Mouse (Mus musculus): ENCODE measurements at regions not wholly inside any gene's neighbourhood (a gene's known extent, or its start where the extent isn't known, plus 50 kb on each side); places are given as distances from the start of the nearest gene placed in this dataset.

DNA sequence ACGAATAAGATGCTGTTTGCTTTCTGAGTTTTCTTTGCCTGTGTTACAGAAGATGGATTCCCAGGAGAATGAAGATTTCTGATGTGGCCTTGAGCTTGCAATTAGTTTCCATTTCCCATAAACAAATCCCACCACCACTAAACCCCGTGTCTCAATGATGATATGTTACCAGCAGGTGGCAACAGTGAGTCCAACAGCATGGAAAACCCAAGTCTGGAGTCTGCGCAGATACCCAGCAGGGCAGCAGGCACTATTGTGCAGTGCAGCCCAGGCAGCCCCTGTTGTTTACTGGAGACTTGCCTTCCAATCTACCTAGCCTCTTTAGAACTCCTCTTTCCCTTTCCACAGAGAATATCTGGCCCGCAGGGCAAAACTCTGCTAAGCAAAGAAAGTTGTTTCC, 62.7 kb downstream of the Bmp2 start:
- no peak overlapping the region for H3K27ac ChIP-seq (ENCODE audit: insufficient read depth, low read depth, low read length)
- TF ChIP-seq POLR2A (IDR thresholded peaks at IDR 0.05; ENCODE audit: borderline replicate concordance, low read depth, low read length) (no peak), CTCF (IDR thresholded peaks at IDR 0.05; ENCODE audit: low read depth, low read length) (0 out of 2 replicates have a peak, but pooled peaks have one; percentile 21)
- H3K4me1 ChIP-seq (ENCODE audit: control insufficient read depth, insufficient read depth, low read length) = no peaks in the 10 kb centered on the region
- no peak overlapping the region for H3K4me3 ChIP-seq (ENCODE audit: insufficient read depth, low read length)

DNA sequence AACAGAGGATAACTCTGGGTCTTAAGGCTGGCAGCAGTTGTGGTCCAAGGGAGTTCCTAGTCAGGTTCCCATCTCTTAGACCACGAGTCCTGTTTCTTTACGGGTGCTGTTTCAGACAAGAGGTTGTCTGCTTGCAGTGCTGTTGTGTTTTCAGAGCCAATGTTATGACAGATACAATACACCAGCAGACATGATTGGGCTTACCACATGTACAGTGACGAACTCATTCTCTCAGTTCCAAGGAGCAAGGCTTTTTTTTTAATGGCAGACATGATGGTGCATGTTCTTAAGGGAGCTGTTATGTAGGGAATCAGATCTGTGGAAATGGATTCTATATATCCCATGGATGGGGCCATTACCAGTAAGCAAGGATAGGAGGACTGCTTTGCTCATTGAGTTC, 63.3 kb downstream of the Bmp2 start:
- no peaks in the 10 kb centered on the region for H3K4me1 ChIP-seq (ENCODE audit: control insufficient read depth, insufficient read depth, low read length)

DNA sequence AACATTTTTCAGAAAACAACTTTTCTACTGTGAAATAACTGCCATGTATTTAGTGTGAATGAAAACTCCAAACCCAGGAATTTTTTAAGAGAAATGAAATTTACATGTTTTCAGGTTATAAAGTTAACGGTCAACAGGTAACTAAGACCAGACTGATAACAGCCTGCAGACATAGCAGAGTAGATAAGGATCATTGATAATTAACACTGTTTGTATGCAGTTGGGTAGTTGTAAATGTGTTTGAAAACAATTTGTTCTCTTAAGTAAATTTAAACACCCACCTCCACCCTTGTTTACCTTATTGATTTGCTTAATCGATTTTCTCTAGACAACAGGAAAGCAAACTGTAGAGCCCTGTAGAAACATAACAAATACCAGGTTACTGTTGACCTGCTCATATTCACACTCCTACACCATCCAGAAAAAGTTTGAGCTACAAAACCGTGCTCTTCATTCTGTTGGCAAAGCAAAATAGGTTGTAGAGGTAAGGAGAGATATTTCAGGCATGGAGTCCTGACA, 65.4 kb downstream of the Bmp2 start:
- no peak overlapping the region for H3K4me3 ChIP-seq (ENCODE audit: insufficient read depth, low read length)
- TF ChIP-seq CTCF (IDR thresholded peaks at IDR 0.05; ENCODE audit: low read depth, low read length) (no peak), POLR2A (IDR thresholded peaks at IDR 0.05; ENCODE audit: borderline replicate concordance, low read depth, low read length) (no peak)
- H3K27ac ChIP-seq (ENCODE audit: insufficient read depth, low read depth, low read length) = no peak overlapping the region
- no peaks in the 10 kb centered on the region for H3K4me1 ChIP-seq (ENCODE audit: control insufficient read depth, insufficient read depth, low read length)

More for the DNA sequence above, 63.3 kb downstream of the Bmp2 start:
- TF ChIP-seq POLR2A (IDR thresholded peaks at IDR 0.05; ENCODE audit: borderline replicate concordance, low read depth, low read length) (no peak), CTCF (IDR thresholded peaks at IDR 0.05; ENCODE audit: low read depth, low read length) (no peak)
- H3K27ac ChIP-seq (ENCODE audit: insufficient read depth, low read depth, low read length) = no peak overlapping the region
- H3K4me3 ChIP-seq (ENCODE audit: insufficient read depth, low read length) = no peak overlapping the region

DNA sequence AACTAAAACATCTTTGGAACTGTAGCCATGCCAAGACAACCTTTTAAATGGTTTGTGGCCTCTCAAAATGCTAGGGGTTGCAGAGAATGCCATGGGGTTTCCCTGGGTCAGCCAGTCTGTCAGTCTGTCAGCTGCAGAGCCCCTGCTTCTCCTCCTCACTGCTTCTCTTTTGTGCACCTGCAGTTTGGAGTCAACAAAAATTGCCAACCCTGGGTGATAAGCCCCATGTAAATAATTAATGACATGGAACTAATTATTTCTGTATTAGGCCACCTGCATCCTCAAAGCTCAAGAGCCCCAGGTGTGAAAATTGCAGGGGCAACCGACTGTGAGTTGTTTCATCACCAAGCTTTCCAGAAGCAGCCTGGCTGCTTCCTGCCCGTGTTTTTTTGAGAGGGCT, 70.6 kb downstream of the Bmp2 start:
- no peak overlapping the region for H3K4me3 ChIP-seq (ENCODE audit: insufficient read depth, low read length)
- no peak overlapping the region for H3K27ac ChIP-seq (ENCODE audit: insufficient read depth, low read depth, low read length)
- TF ChIP-seq CTCF (IDR thresholded peaks at IDR 0.05; ENCODE audit: low read depth, low read length) (no peak), POLR2A (IDR thresholded peaks at IDR 0.05; ENCODE audit: borderline replicate concordance, low read depth, low read length) (no peak)
- no peaks in the 10 kb centered on the region for H3K4me1 ChIP-seq (ENCODE audit: control insufficient read depth, insufficient read depth, low read length)

DNA sequence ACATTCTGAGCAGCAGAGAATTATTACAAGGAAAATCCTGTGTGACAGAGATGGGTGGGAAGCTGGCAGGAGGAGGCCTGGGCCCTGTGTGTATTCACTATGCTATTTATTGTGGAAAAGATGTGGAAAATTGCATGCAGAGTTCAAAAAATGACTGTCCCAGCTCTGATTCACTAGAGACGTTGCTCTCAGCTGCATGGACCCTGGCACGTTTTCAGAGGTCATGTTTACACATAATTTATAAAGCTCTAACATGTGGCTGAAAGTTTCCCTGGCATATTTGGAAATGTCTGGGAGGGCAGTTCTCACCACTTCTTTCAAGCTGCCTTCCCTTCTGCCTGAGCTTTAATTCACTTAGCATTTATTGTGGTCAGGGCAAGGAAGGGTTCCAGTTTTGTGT, 73.6 kb downstream of the Bmp2 start:
- H3K4me1 ChIP-seq (ENCODE audit: control insufficient read depth, insufficient read depth, low read length) = no peaks in the 10 kb centered on the region
- TF ChIP-seq CTCF (IDR thresholded peaks at IDR 0.05; ENCODE audit: low read depth, low read length) (no peak), POLR2A (IDR thresholded peaks at IDR 0.05; ENCODE audit: borderline replicate concordance, low read depth, low read length) (no peak)
- H3K4me3 ChIP-seq (ENCODE audit: insufficient read depth, low read length) = no peak overlapping the region
- no peak overlapping the region for H3K27ac ChIP-seq (ENCODE audit: insufficient read depth, low read depth, low read length)

DNA sequence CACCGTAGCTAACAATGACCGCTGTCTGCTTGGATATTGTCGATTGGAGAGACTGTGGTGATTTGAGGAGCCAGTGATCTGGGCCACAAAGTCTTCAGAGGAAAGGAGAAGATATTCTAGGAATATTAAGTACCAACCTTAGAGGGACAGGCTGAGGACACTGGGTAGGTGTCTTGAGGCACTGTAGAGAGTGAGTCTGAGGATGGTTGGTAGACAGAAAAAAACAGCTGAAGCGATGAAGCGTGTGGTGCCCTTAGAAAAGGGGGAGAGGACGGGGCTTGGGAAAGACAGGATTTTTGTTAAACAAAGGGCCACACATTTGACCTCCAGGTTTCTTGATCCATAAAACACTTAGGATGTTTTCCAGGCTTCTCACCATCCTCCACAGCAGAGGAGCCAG, 76.9 kb downstream of the Bmp2 start:
- Histone ChIP-seq H3K4me3 (ENCODE audit: insufficient read depth, low read length) (no peak overlapping the region), H3K27ac (ENCODE audit: insufficient read depth, low read depth, low read length) (no peak overlapping the region), H3K4me1 (ENCODE audit: control insufficient read depth, insufficient read depth, low read length) (no peaks in the 10 kb centered on the region)
- no peak for TF ChIP-seq POLR2A (IDR thresholded peaks at IDR 0.05; ENCODE audit: borderline replicate concordance, low read depth, low read length)
- no peak for TF ChIP-seq CTCF (IDR thresholded peaks at IDR 0.05; ENCODE audit: low read depth, low read length)

DNA sequence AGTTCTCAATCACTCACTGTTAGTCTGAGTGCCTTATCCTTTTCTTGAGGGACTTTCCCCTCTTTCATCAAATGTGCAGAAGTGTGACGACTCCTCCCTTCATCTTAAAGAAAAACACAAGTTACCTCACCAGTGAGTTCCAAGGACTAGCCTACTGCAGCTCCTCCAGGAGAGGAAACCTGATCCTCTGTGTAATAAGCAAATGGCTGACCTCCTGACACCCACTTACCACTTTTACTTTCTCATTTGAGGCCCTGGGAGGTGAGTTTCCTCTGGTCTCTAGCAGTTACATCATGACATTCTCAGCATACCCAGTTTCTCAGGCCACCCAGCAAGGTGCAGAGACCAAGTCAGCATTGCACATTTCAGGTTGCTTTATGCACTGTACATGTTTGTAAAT, 83.5 kb downstream of the Bmp2 start:
- no peak for TF ChIP-seq CTCF (IDR thresholded peaks at IDR 0.05; ENCODE audit: low read depth, low read length)
- no peak for TF ChIP-seq POLR2A (IDR thresholded peaks at IDR 0.05; ENCODE audit: borderline replicate concordance, low read depth, low read length)
- no peak overlapping the region for H3K27ac ChIP-seq (ENCODE audit: insufficient read depth, low read depth, low read length)
- H3K4me1 ChIP-seq (ENCODE audit: control insufficient read depth, insufficient read depth, low read length) = no peaks in the 10 kb centered on the region

DNA sequence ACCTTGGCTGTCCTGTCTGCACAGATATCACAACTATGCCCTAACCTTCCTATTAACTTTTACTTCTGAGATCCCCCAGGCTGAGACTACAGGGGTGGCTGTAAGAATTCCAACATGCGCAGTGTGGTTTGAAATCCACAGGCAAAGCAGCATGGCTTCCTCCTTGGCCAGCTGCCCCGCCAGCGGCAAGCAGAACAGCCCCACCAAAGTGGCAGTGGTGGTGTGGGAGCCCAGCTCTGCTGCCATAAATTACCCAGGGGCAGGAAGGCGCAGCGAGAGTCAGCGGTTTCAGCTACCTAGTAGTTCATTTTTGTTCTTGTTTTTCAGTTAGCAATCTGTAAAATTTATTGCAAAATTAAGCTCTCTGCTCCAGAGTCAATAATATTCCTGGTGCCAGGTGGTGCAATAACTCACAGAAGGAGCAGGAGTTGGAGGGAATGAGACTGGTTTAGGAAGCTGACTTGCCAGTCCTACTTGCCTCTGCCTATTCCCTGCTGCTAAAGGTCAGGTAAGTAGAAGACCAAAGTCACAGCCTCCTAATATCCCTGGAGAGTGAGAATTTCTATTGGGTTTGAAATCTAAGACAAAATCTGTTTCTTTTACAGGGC, 98.0 kb downstream of the Bmp2 start:
- no peak overlapping the region for H3K4me3 ChIP-seq (ENCODE audit: insufficient read depth, low read length)
- no peak overlapping the region for H3K27ac ChIP-seq (ENCODE audit: insufficient read depth, low read depth, low read length)
- H3K4me1 ChIP-seq (ENCODE audit: control insufficient read depth, insufficient read depth, low read length) = no peaks in the 10 kb centered on the region
- TF ChIP-seq POLR2A (IDR thresholded peaks at IDR 0.05; ENCODE audit: borderline replicate concordance, low read depth, low read length) (no peak), CTCF (IDR thresholded peaks at IDR 0.05; ENCODE audit: low read depth, low read length) (no peak)

More for the DNA sequence above, 83.5 kb downstream of the Bmp2 start:
- H3K4me3 ChIP-seq (ENCODE audit: insufficient read depth, low read length) = no peak overlapping the region

DNA sequence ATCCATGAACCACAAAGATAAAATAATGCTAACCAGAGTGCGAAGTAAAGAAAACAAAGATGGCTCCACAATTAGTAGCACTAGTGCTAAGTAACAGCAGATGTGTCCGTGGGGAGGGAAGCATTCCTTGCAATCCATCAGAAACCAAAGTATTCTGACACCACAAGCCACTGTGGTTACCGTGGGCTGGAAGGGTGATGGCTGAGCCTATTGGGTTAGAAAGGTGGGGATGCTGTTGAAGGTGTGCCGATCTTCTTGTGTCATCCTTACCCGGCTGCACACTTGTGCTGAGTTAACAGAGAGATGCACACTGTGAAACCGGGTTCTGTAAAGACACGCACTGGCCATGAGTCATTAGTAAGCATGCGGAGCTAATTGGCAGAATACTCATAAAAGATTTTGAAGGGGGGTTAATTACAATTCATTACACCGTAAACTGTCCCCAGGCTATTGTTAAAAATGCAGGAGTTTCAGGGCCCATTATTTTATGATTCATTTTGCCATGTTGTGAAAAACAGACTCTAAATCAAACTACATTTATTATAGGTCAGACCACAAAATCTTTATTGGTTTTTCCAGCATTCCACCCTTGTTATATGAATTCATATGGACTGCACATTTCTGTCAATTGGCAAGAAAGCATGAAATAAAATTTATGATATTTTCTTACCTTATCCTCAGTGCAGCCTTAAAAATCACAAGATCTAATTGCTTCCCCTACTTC, 114.5 kb downstream of the Bmp2 start:
- Histone ChIP-seq H3K4me3 (ENCODE audit: insufficient read depth, low read length) (no peak overlapping the region), H3K4me1 (ENCODE audit: control insufficient read depth, insufficient read depth, low read length) (no peaks in the 10 kb centered on the region), H3K27ac (ENCODE audit: insufficient read depth, low read depth, low read length) (no peak overlapping the region)
- no peak for TF ChIP-seq POLR2A (IDR thresholded peaks at IDR 0.05; ENCODE audit: borderline replicate concordance, low read depth, low read length)
- no peak for TF ChIP-seq CTCF (IDR thresholded peaks at IDR 0.05; ENCODE audit: low read depth, low read length)

DNA sequence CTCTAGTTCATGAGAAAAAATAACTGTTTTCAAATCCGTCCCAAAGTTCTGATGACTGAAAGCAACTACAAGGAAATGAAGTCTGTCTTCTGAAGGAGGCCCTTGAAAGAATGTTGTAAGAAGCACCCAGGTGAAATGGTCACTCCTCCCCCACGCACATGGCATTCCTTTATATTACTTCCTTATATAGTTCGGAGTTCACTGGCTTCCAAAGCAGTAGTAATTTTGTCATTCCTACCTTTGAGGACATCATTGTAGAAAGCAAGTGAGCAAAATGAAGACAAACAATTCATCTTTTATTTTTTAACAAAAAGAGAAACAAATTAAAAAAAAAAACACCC, 115.1 kb downstream of the Bmp2 start:
- H3K27ac ChIP-seq (ENCODE audit: insufficient read depth, low read depth, low read length) = no peak overlapping the region
- TF ChIP-seq CTCF (IDR thresholded peaks at IDR 0.05; ENCODE audit: low read depth, low read length) (no peak), POLR2A (IDR thresholded peaks at IDR 0.05; ENCODE audit: borderline replicate concordance, low read depth, low read length) (no peak)

More for the DNA sequence above, 115.1 kb downstream of the Bmp2 start:
- Histone ChIP-seq H3K4me1 (ENCODE audit: control insufficient read depth, insufficient read depth, low read length) (no peaks in the 10 kb centered on the region), H3K4me3 (ENCODE audit: insufficient read depth, low read length) (no peak overlapping the region)
